Mouse (Mus musculus) intestine, embryonic 16.5 days (tissue): ENCODE results near the gene Tpm3. TPM values are rescaled to one million over a fixed set of nuclear protein-coding genes. Genes with fewer than 3 reads are reported as not detected.

Source experiments
- ATAC-seq: fragments of 200-750 bp; cut with Nextera tagmentation; 2 replicates; pipeline ENCODE4 v1.8.0; 2017; ENCODE audit warnings: moderate TSS enrichment, moderate library complexity
- H3K27ac ChIP-seq: fragments of 300-500 bp; sonication (generic); 2 replicates; pipeline ENCODE4 v1.5.1; 2014; ENCODE audit warnings: mild to moderate bottlenecking, low read length
- H3K27me3 ChIP-seq: fragments of 300-500 bp; sonication (generic); replicated peaks from 2 replicates; pipeline ENCODE4 v1.6.1; 2014; ENCODE audit warnings: low read length, control low read depth, mixed read lengths; ENCODE audit not compliant: control insufficient read depth, insufficient read depth
- H3K36me3 ChIP-seq: fragments of 300-500 bp; sonication (generic); 2 replicates; pipeline ENCODE4 v1.6.1; 2014; ENCODE audit warnings: low read length, control low read depth; ENCODE audit not compliant: control insufficient read depth, insufficient read depth
- H3K4me1 ChIP-seq: fragments of 300-500 bp; sonication (generic); 2 replicates; pipeline ENCODE4 v1.6.1; 2014; ENCODE audit warnings: low read length, control low read depth, mixed read lengths; ENCODE audit not compliant: control insufficient read depth, insufficient read depth
- H3K4me2 ChIP-seq: fragments of 300-500 bp; sonication (generic); 2 replicates; pipeline ENCODE4 v1.6.1; 2014; ENCODE audit warnings: low read depth, low read length, control low read depth
- H3K4me3 ChIP-seq: fragments of 300-500 bp; sonication (generic); 2 replicates; pipeline ENCODE4 v1.5.1; 2014; ENCODE audit warnings: mild to moderate bottlenecking, low read length
- H3K9ac ChIP-seq: fragments of 300-500 bp; sonication (generic); 2 replicates; pipeline ENCODE4 v1.6.1; 2014; ENCODE audit warnings: low read depth, low read length
- H3K9me3 ChIP-seq: fragments of 300-500 bp; sonication (generic); 2 replicates; pipeline ENCODE4 v1.6.1; 2016; ENCODE audit warnings: low read length, control low read depth; ENCODE audit not compliant: control insufficient read depth
- WGBS: fragments of 180-500 bp; shearing (Covaris S2); extraction: QIAGEN DNeasy Blood & Tissue Kit; methylation state at CpG from one replicate; pipeline ENCODE4 v1.1.7; 2014; 5-methylcytosine and 5-hydroxymethylcytosine counted together
- polyA plus RNA-seq: library from polyadenylated mRNA; unstranded; fragments of >200 nt; fragmentation: Nextera tagmentation; extraction: Ambion mirVana; gene quantifications from 2 replicates; pipeline ENCODE4 v1.2.1, GENCODE M21; 2015

Tpm3 gene
- polyA plus RNA-seq, 1 experiment from 2014 or later: 565 TPM

- Histone ChIP-seq H3K4me2 (no peak overlapping the region), H3K9me3 (no peaks in the 10 kb centered on the region), H3K4me1 (no peaks in the 10 kb centered on the region), H3K4me3 (no peak overlapping the region), H3K27me3 (no peaks in the 10 kb centered on the region), H3K36me3 (peaks cover 12% of the 10 kb centered on the region; the same call in 1 of the 2 replicates), H3K9ac (no peak overlapping the region), H3K27ac (no peak overlapping the region)
- no peak for ATAC-seq
- 91% methylated on average over 5 of the region's 5 CpGs for WGBS
These were observed 25.5 kb downstream of the Tpm3 start for GRCm38 (mm10) chr3:90097928-90098327.

GRCm38 (mm10) chr3:90101010-90101409 is 28.6 kb downstream of the Tpm3 start:
- Histone ChIP-seq H3K4me1 (no peaks in the 10 kb centered on the region), H3K36me3 (peaks cover 10% of the 10 kb centered on the region; the same call in 1 of the 2 replicates), H3K27me3 (no peaks in the 10 kb centered on the region), H3K27ac (no peak overlapping the region), H3K4me2 (no peak overlapping the region), H3K4me3 (no peak overlapping the region), H3K9ac (no peak overlapping the region), H3K9me3 (no peaks in the 10 kb centered on the region)
- ATAC-seq: no peak
- WGBS: 89% methylated on average over 3 of the region's 3 CpGs

GRCm38 (mm10) chr3:90101673-90102072 is 29.2 kb downstream of the Tpm3 start:
- H3K9me3 ChIP-seq: no peaks in the 10 kb centered on the region
- H3K27ac ChIP-seq: no peak overlapping the region
- no peaks in the 10 kb centered on the region for H3K4me1 ChIP-seq
- H3K4me2 ChIP-seq: no peak overlapping the region
- WGBS: 91% methylated on average over 2 of the region's 2 CpGs
- H3K9ac ChIP-seq: no peak overlapping the region
- H3K27me3 ChIP-seq: no peaks in the 10 kb centered on the region
- ATAC-seq: no peak
- peaks cover 10% of the 10 kb centered on the region; the same call in 1 of the 2 replicates for H3K36me3 ChIP-seq
- H3K4me3 ChIP-seq: no peak overlapping the region

GRCm38 (mm10) chr3:90102239-90102638 is 29.8 kb downstream of the Tpm3 start:
- Histone ChIP-seq H3K27ac (no peak overlapping the region), H3K9me3 (no peaks in the 10 kb centered on the region), H3K27me3 (no peaks in the 10 kb centered on the region), H3K4me3 (no peak overlapping the region), H3K4me1 (no peaks in the 10 kb centered on the region), H3K9ac (no peak overlapping the region), H3K36me3 (peaks cover 10% of the 10 kb centered on the region; the same call in 1 of the 2 replicates), H3K4me2 (no peak overlapping the region)
- 62% methylated on average over 2 of the region's 2 CpGs for WGBS
- peak; percentile 45 for ATAC-seq

DNA sequence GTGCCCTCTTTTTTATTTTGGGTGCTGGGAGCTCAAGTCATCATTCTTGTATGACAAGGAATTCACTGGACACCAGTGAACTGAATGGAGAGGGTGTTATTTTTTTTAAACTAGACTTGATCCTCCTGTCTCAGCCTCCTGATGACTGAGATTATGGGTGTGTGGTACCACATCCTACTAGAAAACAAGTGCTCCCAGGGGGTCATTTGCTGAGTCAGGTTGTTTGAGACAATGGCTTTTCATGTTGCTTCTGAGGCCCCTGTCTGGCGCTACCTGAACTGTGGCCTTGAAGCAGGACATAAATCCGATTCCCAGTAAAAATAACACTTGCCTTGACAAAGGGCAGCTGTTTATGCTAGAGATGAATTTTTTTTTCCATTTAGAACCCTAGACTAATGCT is 30.7 kb downstream of the Tpm3 start:
- peaks cover 6% of the 10 kb centered on the region; the same call in 1 of the 2 replicates for H3K36me3 ChIP-seq
- H3K4me3 ChIP-seq: no peak overlapping the region
- H3K27ac ChIP-seq: no peak overlapping the region
- no peak for ATAC-seq
- H3K4me2 ChIP-seq: no peak overlapping the region
- H3K9ac ChIP-seq: no peak overlapping the region
- no peaks in the 10 kb centered on the region for H3K4me1 ChIP-seq
- no peaks in the 10 kb centered on the region for H3K27me3 ChIP-seq
- H3K9me3 ChIP-seq: no peaks in the 10 kb centered on the region
- 65% methylated on average over 2 of the region's 2 CpGs for WGBS

- no peak within 1 kb of the TSS for H3K4me2 ChIP-seq
- H3K4me1 ChIP-seq: no peaks in the 10 kb centered on the region
- H3K36me3 ChIP-seq: peaks cover 4% of the 10 kb centered on the region; the same call in 1 of the 2 replicates
- H3K27ac ChIP-seq: no peak within 1 kb of the TSS
- no peaks in the 10 kb centered on the region for H3K27me3 ChIP-seq
- H3K9me3 ChIP-seq: no peaks in the 10 kb centered on the region
- H3K4me3 ChIP-seq: no peak within 1 kb of the TSS
- no peak within 1 kb of the TSS for H3K9ac ChIP-seq
- ATAC-seq: no peak
- WGBS: 86% methylated on average over 13 of the region's 13 CpGs
These were observed 31.5 kb downstream of the Tpm3 start, which contains the start of gene Nup210l for GRCm38 (mm10) chr3:90103938-90104337. Gene Nup210l (plus strand): TSS chr3:90104132.

GRCm38 (mm10) chr3:90111706-90112105 is 39.3 kb downstream of the Tpm3 start:
- no peak for ATAC-seq
- 83% methylated on average over 2 of the region's 2 CpGs for WGBS
- Histone ChIP-seq H3K4me1 (no peaks in the 10 kb centered on the region), H3K36me3 (no peaks in the 10 kb centered on the region), H3K27me3 (no peaks in the 10 kb centered on the region), H3K9ac (no peak overlapping the region), H3K27ac (no peak overlapping the region), H3K9me3 (no peaks in the 10 kb centered on the region), H3K4me3 (no peak overlapping the region), H3K4me2 (no peak overlapping the region)

DNA sequence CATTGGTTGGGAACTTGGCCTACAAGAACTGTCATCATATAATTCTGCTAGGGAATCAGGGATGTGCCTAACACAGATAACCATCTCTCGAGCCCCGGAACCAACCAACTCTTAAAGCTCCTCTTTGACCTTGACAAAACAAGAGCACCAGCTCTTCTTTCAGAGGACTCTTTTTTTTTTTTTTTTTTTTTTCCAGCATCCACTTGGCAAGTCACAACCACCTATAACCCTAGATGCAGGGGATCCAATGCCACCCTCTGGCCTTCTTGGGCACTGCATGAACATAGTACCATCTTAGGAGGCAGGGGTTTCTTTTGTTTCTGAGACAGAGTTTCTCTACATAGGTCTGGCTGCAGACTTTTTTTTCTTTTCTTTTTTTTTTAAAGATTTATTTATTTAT is 41.9 kb downstream of the Tpm3 start:
- no peak overlapping the region for H3K4me3 ChIP-seq
- H3K27me3 ChIP-seq: no peaks in the 10 kb centered on the region
- H3K36me3 ChIP-seq: no peaks in the 10 kb centered on the region
- no peak overlapping the region for H3K9ac ChIP-seq
- no peak for ATAC-seq
- WGBS: 86% methylated on average over 2 of the region's 2 CpGs
- H3K27ac ChIP-seq: no peak overlapping the region
- H3K9me3 ChIP-seq: no peaks in the 10 kb centered on the region
- H3K4me2 ChIP-seq: no peak overlapping the region
- H3K4me1 ChIP-seq: no peaks in the 10 kb centered on the region

DNA sequence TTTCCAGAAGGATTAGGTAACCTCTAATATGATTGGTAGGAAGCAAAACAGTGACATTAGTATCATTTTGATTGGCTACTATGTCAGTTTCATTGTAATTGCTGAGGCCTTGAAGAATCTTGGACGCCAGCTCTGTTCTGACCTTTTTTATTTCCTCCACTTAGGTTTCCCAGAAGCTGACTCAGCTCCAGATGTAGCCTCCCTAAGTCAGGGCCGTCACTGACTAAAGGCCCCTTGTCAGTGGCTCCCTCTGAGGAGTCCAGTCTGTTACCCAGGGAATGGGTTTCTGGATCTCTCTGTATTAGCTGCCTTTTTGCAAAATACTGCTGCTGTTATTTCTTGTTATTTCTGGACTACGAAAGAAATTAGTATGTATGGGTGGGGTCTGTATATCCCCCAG is 43.1 kb downstream of the Tpm3 start:
- 64% methylated on average over 3 of the region's 3 CpGs for WGBS
- no peak for ATAC-seq

DNA sequence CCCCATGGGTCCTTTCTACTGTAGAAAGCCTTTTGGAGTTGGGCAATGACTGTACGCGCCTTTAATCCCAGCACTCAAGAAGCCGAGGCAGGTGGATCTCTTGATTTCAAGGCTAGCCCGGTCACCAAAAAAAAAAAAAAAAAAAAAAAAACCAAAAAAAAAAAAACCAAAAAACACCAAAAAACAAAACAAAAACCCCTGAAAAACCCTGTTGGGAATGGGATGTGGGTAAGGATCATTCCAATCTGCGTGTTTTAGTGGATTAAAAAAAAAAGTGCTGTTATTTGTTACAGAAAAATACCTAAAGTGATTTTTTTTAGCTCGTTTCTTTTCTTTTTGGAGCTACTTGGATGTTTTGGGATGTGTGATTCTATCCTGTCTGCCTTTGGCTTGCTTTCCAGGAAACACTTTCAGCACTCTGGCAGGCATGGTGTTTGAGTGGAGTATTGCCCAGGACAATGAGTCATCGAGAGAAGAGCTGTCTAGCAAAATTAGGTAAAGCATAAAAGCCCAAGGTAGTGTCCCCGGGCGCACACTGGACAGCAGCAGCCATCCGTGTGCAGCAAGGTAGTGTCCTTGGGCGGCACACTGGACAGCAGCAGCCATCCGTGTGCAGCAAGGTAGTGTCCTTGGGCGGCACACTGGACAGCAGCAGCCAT is 45.8 kb downstream of the Tpm3 start:
- H3K27ac ChIP-seq: no peak overlapping the region
- 89% methylated on average over 13 of the region's 13 CpGs for WGBS
- H3K4me2 ChIP-seq: no peak overlapping the region
- no peaks in the 10 kb centered on the region for H3K9me3 ChIP-seq
- ATAC-seq: no peak
- H3K9ac ChIP-seq: no peak overlapping the region
- H3K27me3 ChIP-seq: no peaks in the 10 kb centered on the region
- no peak overlapping the region for H3K4me3 ChIP-seq
- H3K4me1 ChIP-seq: no peaks in the 10 kb centered on the region
- no peaks in the 10 kb centered on the region for H3K36me3 ChIP-seq

More for the DNA sequence above, 43.1 kb downstream of the Tpm3 start:
- H3K4me1 ChIP-seq: no peaks in the 10 kb centered on the region
- no peaks in the 10 kb centered on the region for H3K36me3 ChIP-seq
- H3K4me2 ChIP-seq: no peak overlapping the region
- no peak overlapping the region for H3K9ac ChIP-seq
- H3K27me3 ChIP-seq: no peaks in the 10 kb centered on the region
- H3K4me3 ChIP-seq: no peak overlapping the region
- no peaks in the 10 kb centered on the region for H3K9me3 ChIP-seq
- no peak overlapping the region for H3K27ac ChIP-seq
